Mouse (Mus musculus) gastrocnemius, adult 2 months (tissue): ENCODE results near the gene Hoxb6. TPM values are rescaled to one million over a fixed set of nuclear protein-coding genes. Genes with fewer than 3 reads are reported as not detected.

Experiments used
- DNase-seq: peaks from one replicate; pipeline ENCODE4 v3.0.0; 2022
- H3K27ac ChIP-seq: fragments of 200-600 bp; 2 replicates; pipeline ENCODE4 v1.8.1; 2022; ENCODE audit warnings: mild to moderate bottlenecking
- H3K4me3 ChIP-seq: fragments of 200-600 bp; 2 replicates; pipeline ENCODE4 v1.8.1; 2022; ENCODE audit warnings: mild to moderate bottlenecking, moderate library complexity
- CTCF ChIP-seq: fragments of 200-600 bp; IDR thresholded peaks from 2 replicates; pipeline ENCODE4 v1.8.1; 2022; ENCODE audit warnings: antibody characterized with exemption, mild to moderate bottlenecking, moderate library complexity
- intact Hi-C: fragments of 180-260 bp; cut with DNase I; formaldehyde crosslinking; loops from one replicate; pipeline ENCODE4 v1.15.1; 2025
- total RNA-seq, 2 experiments: library from RNA; stranded (reverse); gene quantifications; 2 replicates each; pipeline ENCODE4 v1.2.3; 2021

Gene Hoxb6
- total RNA-seq, 2 experiments from 2014 or later, result 0.56 to 0.64 TPM

- H3K4me3 ChIP-seq, result no peak overlapping the region
- no peak for DNase-seq
- H3K27ac ChIP-seq, result no peak overlapping the region
- intact Hi-C loops, result no loop called here
- no peak for TF ChIP-seq CTCF
These were observed 29.9 kb upstream of the Hoxb6 start for GRCm38 (mm10) chr11:96262262-96262830.

GRCm38 (mm10) chr11:96263636-96264389 is 28.5 kb upstream of the Hoxb6 start:
- intact Hi-C loops, result no loop called here
- no peak overlapping the region for H3K4me3 ChIP-seq
- H3K27ac ChIP-seq, result no peak overlapping the region
- no peak for DNase-seq
- TF ChIP-seq CTCF, result no peak

- Histone ChIP-seq H3K4me3 (no peak overlapping the region), H3K27ac (no peak overlapping the region)
- DNase-seq, result no peak
- TF ChIP-seq CTCF, result no peak
- intact Hi-C loops, result no loop called here
These were observed 27.8 kb upstream of the Hoxb6 start for GRCm38 (mm10) chr11:96264390-96265020.

GRCm38 (mm10) chr11:96265954-96266353 is 26.3 kb upstream of the Hoxb6 start:
- DNase-seq, result no peak
- intact Hi-C loops, result no loop called here
- TF ChIP-seq CTCF, result no peak
- Histone ChIP-seq H3K4me3 (no peak overlapping the region), H3K27ac (no peak overlapping the region)

- no peak for TF ChIP-seq CTCF
- intact Hi-C loops, result no loop called here
- no peak for DNase-seq
- H3K4me3 ChIP-seq, result no peak overlapping the region
- H3K27ac ChIP-seq, result no peak overlapping the region
These were observed 25.0 kb upstream of the Hoxb6 start for GRCm38 (mm10) chr11:96267021-96267920.

GRCm38 (mm10) chr11:96268031-96268745 is 24.1 kb upstream of the Hoxb6 start:
- no peak for DNase-seq
- Histone ChIP-seq H3K27ac (no peak overlapping the region), H3K4me3 (no peak overlapping the region)
- no peak for TF ChIP-seq CTCF
- intact Hi-C loops, result no loop called here

- Histone ChIP-seq H3K27ac (no peak overlapping the region), H3K4me3 (peak overlapping the region; percentile 6; the same call in 1 of the 2 replicates)
- TF ChIP-seq CTCF, result no peak
- DNase-seq, result peak; percentile 43
- intact Hi-C loops, result no loop called here
These were observed 22.4 kb upstream of the Hoxb6 start for GRCm38 (mm10) chr11:96269869-96270268.

GRCm38 (mm10) chr11:96270996-96271540 is 21.2 kb upstream of the Hoxb6 start, which contains the start of gene Hoxb9:
Gene Hoxb9 (plus strand): TSS chr11:96271457.
- DNase-seq, result no peak
- TF ChIP-seq CTCF, result no peak
- peak within 1 kb of the TSS; percentile 72 for H3K4me3 ChIP-seq
- H3K27ac ChIP-seq, result no peak within 1 kb of the TSS
- intact Hi-C loops, result no loop called here

- peak overlapping the region; percentile 72 for H3K4me3 ChIP-seq
- no peak for DNase-seq
- intact Hi-C loops, result no loop called here
- no peak overlapping the region for H3K27ac ChIP-seq
- no peak for TF ChIP-seq CTCF
These were observed 20.7 kb upstream of the Hoxb6 start for GRCm38 (mm10) chr11:96271541-96272011.

GRCm38 (mm10) chr11:96272024-96272921 is 20.0 kb upstream of the Hoxb6 start:
- TF ChIP-seq CTCF, result no peak
- Histone ChIP-seq H3K4me3 (peak overlapping the region; percentile 72), H3K27ac (no peak overlapping the region)
- intact Hi-C loops, result no loop called here
- DNase-seq, result no peak

- intact Hi-C loops, result no loop called here
- no peak overlapping the region for H3K27ac ChIP-seq
- no peak overlapping the region for H3K4me3 ChIP-seq
- no peak for TF ChIP-seq CTCF
- DNase-seq, result no peak
These were observed 17.8 kb upstream of the Hoxb6 start for GRCm38 (mm10) chr11:96274428-96274827.
